Mouse (Mus musculus) stomach, embryonic 14.5 days (tissue): ENCODE measurements around the gene Fam131c. TPM values are rescaled to one million over a fixed set of nuclear protein-coding genes. Genes with fewer than 3 reads are reported as not detected.

Source experiments
- ATAC-seq: fragments of 200-750 bp; cut with Nextera tagmentation; 2 replicates; pipeline ENCODE4 v1.8.0; 2017; ENCODE audit warnings: low read depth, moderate TSS enrichment; ENCODE audit not compliant: insufficient number of reproducible peaks, insufficient read depth, low FRiP score
- H3K27ac ChIP-seq: fragments of 300-500 bp; sonication (generic); 2 replicates; pipeline ENCODE4 v1.5.1; 2014; ENCODE audit warnings: mild to moderate bottlenecking, low read length, moderate library complexity, mixed read lengths
- H3K27me3 ChIP-seq: fragments of 300-500 bp; sonication (generic); 2 replicates; pipeline ENCODE4 v1.6.1; 2014; ENCODE audit warnings: low read length, control low read depth, mixed read lengths; ENCODE audit not compliant: control insufficient read depth, insufficient read depth
- H3K36me3 ChIP-seq: fragments of 300-500 bp; sonication (generic); 2 replicates; pipeline ENCODE4 v1.6.1; 2014; ENCODE audit warnings: mild to moderate bottlenecking, control low read depth, low read length, moderate library complexity, mixed read lengths; ENCODE audit not compliant: control insufficient read depth, insufficient read depth
- H3K4me1 ChIP-seq: fragments of 300-500 bp; sonication (generic); 2 replicates; pipeline ENCODE4 v1.6.1; 2014; ENCODE audit warnings: low read length, control low read depth, mixed read lengths; ENCODE audit not compliant: control insufficient read depth, insufficient read depth
- H3K4me2 ChIP-seq: fragments of 300-500 bp; sonication (generic); replicated peaks from 2 replicates; pipeline ENCODE4 v1.6.1; 2014; ENCODE audit warnings: low read depth, low read length, control low read depth
- H3K4me3 ChIP-seq: fragments of 300-500 bp; sonication (generic); 2 replicates; pipeline ENCODE4 v1.5.1; 2014; ENCODE audit warnings: low read depth, low read length, control low read depth
- H3K9ac ChIP-seq: fragments of 300-500 bp; sonication (generic); replicated peaks from 2 replicates; pipeline ENCODE4 v1.6.1; 2014; ENCODE audit warnings: low read depth, mild to moderate bottlenecking, control low read depth, low read length, moderate library complexity, mixed read lengths
- H3K9me3 ChIP-seq: fragments of 300-500 bp; sonication (generic); 2 replicates; pipeline ENCODE4 v1.6.1; 2016; ENCODE audit warnings: low read depth, low read length, control low read depth; ENCODE audit not compliant: control insufficient read depth
- WGBS: fragments of 180-500 bp; shearing (Covaris S2); extraction: QIAGEN DNeasy Blood & Tissue Kit; methylation state at CpG from one replicate; pipeline ENCODE4 v1.1.7; 2014; 5-methylcytosine and 5-hydroxymethylcytosine counted together
- polyA plus RNA-seq: library from polyadenylated mRNA; unstranded; fragments of >200 nt; fragmentation: Nextera tagmentation; extraction: Ambion mirVana; gene quantifications from 2 replicates; pipeline ENCODE4 v1.2.1, GENCODE M21; 2014

The Fam131c gene
- polyA plus RNA-seq, 1 experiment from 2014 or later: 4.3 TPM

DNA sequence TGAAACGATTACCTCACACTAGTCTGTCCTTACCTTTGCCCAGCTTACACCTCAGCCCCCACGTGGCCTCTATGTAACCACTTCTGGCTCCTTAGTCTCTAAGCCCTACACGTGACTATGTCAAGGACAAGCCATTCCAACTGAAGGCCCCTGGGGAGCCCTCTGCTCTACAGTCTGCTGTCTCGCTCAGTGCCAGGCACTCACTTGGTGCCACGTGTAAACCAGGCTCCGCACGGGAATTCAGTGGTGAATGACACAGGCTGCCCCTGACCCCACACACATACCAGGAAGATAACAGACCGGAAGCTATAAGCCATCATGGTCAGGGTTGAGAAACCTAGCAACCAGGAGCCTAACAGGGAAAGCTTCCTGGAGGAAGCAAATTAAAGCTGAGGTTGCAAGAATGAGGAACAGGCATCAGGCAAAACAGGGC, 20.6 kb upstream of the Fam131c start:
- H3K9ac ChIP-seq: no peak overlapping the region
- H3K4me2 ChIP-seq: no peak overlapping the region
- 52% methylated on average over 8 of the region's 8 CpGs for WGBS
- H3K27me3 ChIP-seq: no peaks in the 10 kb centered on the region
- no peaks in the 10 kb centered on the region for H3K9me3 ChIP-seq
- no peak overlapping the region for H3K4me3 ChIP-seq
- H3K4me1 ChIP-seq: peaks cover 8% of the 10 kb centered on the region; the same call in 1 of the 2 replicates
- peak; percentile 39 for ATAC-seq
- no peak overlapping the region for H3K27ac ChIP-seq
- no peaks in the 10 kb centered on the region for H3K36me3 ChIP-seq

DNA sequence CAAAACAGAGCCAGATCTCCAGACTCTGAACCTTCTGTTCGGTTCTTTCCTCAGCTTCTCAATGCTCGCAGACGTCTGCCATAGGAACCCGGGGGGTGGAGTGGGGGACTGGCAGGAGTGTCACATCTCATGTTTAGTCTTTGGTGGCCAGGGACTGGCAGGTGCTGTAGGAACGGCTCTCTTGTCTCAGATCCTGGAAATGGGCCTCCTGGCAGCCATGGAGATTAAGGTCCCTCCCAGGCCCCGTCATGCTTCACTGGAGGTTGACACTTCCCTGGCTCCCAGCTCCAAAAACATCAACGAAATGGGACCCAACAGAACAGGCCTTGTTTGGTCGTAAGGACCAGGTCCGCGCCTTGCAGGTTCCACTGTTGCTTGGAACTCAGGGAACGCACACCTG, 19.4 kb upstream of the Fam131c start:
- H3K27ac ChIP-seq: no peak overlapping the region; the same call in 1 of the 2 replicates
- H3K9me3 ChIP-seq: no peaks in the 10 kb centered on the region
- ATAC-seq: no peak
- no peak overlapping the region for H3K4me2 ChIP-seq
- no peak overlapping the region for H3K9ac ChIP-seq
- no peaks in the 10 kb centered on the region for H3K27me3 ChIP-seq
- no peak overlapping the region for H3K4me3 ChIP-seq
- H3K36me3 ChIP-seq: no peaks in the 10 kb centered on the region
- 72% methylated on average over 11 of the region's 11 CpGs for WGBS
- peaks cover 13% of the 10 kb centered on the region; the same call in 1 of the 2 replicates for H3K4me1 ChIP-seq

DNA sequence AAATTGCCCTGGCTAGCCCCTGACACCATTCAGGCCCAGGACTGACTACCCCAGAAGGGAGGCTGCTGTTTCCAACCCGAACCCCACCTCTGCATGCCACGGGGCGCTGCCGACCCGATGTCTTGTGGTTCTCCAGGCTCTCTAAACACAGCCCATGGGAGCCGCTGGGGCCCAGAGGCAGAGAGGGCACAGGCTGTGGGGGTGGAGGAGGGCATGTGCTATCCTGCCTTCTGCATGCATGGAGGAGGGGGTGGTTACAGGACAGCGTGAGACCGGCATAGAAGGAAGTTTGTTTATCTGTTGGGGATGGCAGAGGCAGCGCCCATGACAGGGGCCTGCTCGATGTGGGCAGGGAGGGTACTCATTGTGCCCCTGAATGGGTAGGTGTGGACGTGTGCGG, 18.0 kb upstream of the Fam131c start:
- H3K36me3 ChIP-seq: no peaks in the 10 kb centered on the region
- no peak overlapping the region for H3K27ac ChIP-seq
- WGBS: 72% methylated on average over 12 of the region's 12 CpGs
- no peaks in the 10 kb centered on the region for H3K9me3 ChIP-seq
- H3K27me3 ChIP-seq: no peaks in the 10 kb centered on the region
- no peak overlapping the region for H3K4me2 ChIP-seq
- H3K4me3 ChIP-seq: no peak overlapping the region
- H3K4me1 ChIP-seq: peaks cover 14% of the 10 kb centered on the region; the same call in 1 of the 2 replicates
- ATAC-seq: no peak
- no peak overlapping the region for H3K9ac ChIP-seq

DNA sequence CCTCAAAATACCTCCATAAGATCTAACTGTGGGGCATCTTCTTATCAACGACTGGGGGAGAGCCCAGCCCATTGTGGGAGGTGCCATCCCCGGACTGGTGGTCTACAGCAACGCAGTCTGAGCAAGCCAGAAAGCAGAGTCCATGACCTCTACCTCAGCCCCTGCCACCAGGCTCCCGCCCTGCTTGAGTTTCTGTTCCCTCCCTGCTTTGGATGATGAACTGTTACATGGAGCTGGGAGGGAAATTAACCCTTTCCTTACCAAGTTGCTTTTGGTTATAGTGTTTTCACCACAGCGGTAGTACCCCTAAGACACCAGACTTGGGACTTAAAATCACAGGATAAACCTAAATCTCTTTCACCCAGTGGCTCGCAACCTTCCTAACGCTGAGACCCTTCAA, 16.0 kb upstream of the Fam131c start:
- ATAC-seq: no peak
- 40% methylated on average over 7 of the region's 7 CpGs for WGBS
- Histone ChIP-seq H3K4me3 (no peak overlapping the region), H3K27me3 (no peaks in the 10 kb centered on the region), H3K9ac (no peak overlapping the region), H3K9me3 (no peaks in the 10 kb centered on the region), H3K27ac (no peak overlapping the region), H3K4me1 (peaks cover 14% of the 10 kb centered on the region; the same call in 1 of the 2 replicates), H3K4me2 (no peak overlapping the region), H3K36me3 (no peaks in the 10 kb centered on the region)

DNA sequence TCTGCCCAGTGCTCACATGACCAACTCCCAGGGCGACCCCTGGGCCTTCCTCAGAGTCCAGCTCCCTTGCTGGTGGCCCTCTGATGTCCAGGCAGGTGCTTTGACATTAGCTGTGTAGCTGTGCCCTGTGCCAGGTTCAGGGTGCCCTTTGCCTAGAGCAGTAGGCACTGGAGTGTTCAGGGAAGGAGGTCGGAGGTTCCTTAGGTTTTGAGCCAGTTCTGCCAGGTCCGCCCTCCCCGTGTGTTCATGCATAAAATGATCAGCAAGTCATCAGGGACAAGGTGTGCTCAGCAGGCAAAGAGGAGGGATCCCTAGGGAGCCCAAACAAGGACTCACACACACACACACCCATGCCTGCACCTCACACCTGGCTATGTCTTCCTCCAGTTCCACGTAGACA, 15.0 kb upstream of the Fam131c start:
- Histone ChIP-seq H3K9me3 (no peaks in the 10 kb centered on the region; the same call in 1 of the 2 replicates), H3K9ac (no peak overlapping the region), H3K36me3 (no peaks in the 10 kb centered on the region), H3K27me3 (no peaks in the 10 kb centered on the region), H3K4me2 (no peak overlapping the region), H3K4me1 (peaks cover 11% of the 10 kb centered on the region; the same call in 1 of the 2 replicates), H3K27ac (peak overlapping the region; percentile 85), H3K4me3 (no peak overlapping the region)
- 77% methylated on average over 5 of the region's 5 CpGs for WGBS
- no peak for ATAC-seq

DNA sequence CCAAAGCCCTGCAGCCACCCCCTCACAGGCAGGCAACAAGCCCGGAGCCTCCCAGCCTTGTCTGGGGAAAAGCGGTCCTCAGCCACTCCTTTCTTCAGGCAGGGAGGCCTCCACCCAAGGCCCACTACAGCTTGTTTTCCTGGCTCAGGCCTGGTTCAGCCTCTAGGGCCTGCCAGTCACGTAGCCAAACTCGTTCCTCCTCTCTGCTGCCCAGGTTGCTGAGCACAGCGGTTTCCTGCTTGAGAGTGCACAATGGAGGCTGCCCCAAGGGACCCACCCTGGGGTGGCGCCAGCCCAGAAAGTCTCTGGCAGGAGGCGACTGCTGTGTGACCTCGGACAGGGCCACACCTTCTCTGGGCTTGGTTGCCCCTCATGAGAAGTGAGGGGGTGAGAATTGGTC, 14.2 kb upstream of the Fam131c start:
- Histone ChIP-seq H3K4me3 (no peak overlapping the region), H3K9me3 (no peaks in the 10 kb centered on the region; the same call in 1 of the 2 replicates), H3K4me1 (peaks cover 11% of the 10 kb centered on the region; the same call in 1 of the 2 replicates), H3K27ac (peak overlapping the region; percentile 85), H3K27me3 (no peaks in the 10 kb centered on the region), H3K9ac (no peak overlapping the region), H3K4me2 (no peak overlapping the region), H3K36me3 (no peaks in the 10 kb centered on the region)
- ATAC-seq: peak; percentile 57
- 58% methylated on average over 8 of the region's 8 CpGs for WGBS

DNA sequence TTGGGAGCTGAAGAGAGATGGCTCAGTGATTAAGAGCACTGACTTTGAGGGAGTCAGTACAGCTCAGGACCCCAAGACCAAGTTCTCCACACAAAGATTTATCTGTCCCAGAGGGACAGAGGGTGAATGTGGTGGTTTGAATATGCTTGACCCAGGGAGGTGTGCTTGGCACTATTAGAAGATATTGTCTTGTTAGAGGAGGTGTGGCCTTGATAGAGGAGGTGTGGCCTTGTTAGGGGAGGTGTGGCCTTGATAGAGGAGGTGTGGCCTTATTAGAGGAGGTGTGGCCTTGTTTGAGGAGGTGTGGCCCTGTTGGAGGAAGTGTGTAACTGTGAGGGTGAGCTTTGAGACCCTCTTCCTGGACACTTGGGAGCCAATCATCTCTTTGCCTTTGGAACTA, 10.2 kb upstream of the Fam131c start:
- H3K9ac ChIP-seq: no peak overlapping the region
- H3K27ac ChIP-seq: no peak overlapping the region
- no peaks in the 10 kb centered on the region for H3K27me3 ChIP-seq
- peaks cover 12% of the 10 kb centered on the region for H3K4me1 ChIP-seq
- no peaks in the 10 kb centered on the region for H3K36me3 ChIP-seq
- no peak for ATAC-seq
- no peaks in the 10 kb centered on the region; the same call in 1 of the 2 replicates for H3K9me3 ChIP-seq
- no peak overlapping the region for H3K4me3 ChIP-seq
- no peak overlapping the region for H3K4me2 ChIP-seq

DNA sequence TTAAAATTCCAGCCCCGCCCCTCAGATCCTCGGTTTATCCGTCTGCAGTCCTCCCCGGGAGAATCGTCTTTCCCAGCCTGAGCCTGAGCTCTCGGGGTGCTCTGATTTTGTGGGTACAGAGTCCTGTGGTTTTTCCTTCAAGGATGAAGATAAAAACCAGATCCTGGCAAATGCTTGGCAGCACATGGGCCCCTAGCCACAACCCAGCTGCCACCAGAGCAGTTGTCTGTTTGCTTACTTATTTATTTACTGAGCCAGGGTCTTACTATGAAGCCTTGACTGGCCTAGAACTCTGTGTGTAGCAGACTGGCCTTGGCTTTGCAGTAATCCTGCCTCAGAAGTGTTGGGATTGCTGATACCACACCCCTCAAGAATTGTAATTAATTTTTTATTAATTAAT, 8.8 kb upstream of the Fam131c start:
- Histone ChIP-seq H3K9me3 (no peaks in the 10 kb centered on the region; the same call in 1 of the 2 replicates), H3K4me2 (no peak overlapping the region), H3K9ac (no peak overlapping the region), H3K36me3 (no peaks in the 10 kb centered on the region), H3K27me3 (no peaks in the 10 kb centered on the region), H3K27ac (peak overlapping the region; percentile 68; the same call in 1 of the 2 replicates), H3K4me3 (no peak overlapping the region), H3K4me1 (peaks cover 6% of the 10 kb centered on the region)
- no peak for ATAC-seq
- 78% methylated on average over 6 of the region's 6 CpGs for WGBS

DNA sequence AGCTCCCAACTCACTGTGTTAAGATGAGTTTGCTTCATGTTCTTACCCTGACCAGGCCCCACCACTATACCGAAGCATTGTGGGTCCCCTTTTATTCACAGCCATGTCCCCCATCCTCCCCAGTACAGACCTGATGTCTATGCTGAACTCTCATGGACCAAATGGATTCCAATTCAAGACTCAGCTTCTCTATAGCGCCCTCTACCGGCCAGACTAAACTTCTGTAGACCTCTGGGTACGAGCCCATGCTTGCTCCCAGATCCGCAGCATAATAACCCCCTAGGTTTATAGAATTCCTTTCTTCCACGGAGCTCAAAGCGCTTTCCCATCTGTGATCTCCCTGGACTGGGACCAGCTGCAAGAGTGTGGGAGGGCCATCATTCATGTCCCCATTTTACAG, 7.2 kb upstream of the Fam131c start:
- no peak overlapping the region for H3K27ac ChIP-seq
- 39% methylated on average over 7 of the region's 7 CpGs for WGBS
- H3K4me2 ChIP-seq: no peak overlapping the region
- H3K4me1 ChIP-seq: peaks cover 6% of the 10 kb centered on the region
- no peak overlapping the region for H3K9ac ChIP-seq
- H3K36me3 ChIP-seq: no peaks in the 10 kb centered on the region
- no peaks in the 10 kb centered on the region; the same call in 1 of the 2 replicates for H3K9me3 ChIP-seq
- ATAC-seq: no peak
- H3K27me3 ChIP-seq: no peaks in the 10 kb centered on the region
- H3K4me3 ChIP-seq: no peak overlapping the region
